Mouse (Mus musculus) embryonic facial prominence, embryonic 13.5 days (tissue): ENCODE results near the gene Tns3. TPM values are rescaled to one million over a fixed set of nuclear protein-coding genes. Genes with fewer than 3 reads are reported as not detected.

ENCODE experiments used
- ATAC-seq: fragments of 200-750 bp; cut with Nextera tagmentation; 2 replicates; pipeline ENCODE4 v1.8.0; 2017; ENCODE audit warnings: low read depth; ENCODE audit not compliant: insufficient number of reproducible peaks, insufficient read depth, low FRiP score, low TSS enrichment
- H3K27ac ChIP-seq: fragments of 300-500 bp; sonication (generic); 2 replicates; pipeline ENCODE4 v1.5.1; 2015; ENCODE audit warnings: moderate library complexity, mild to moderate bottlenecking, inconsistent platforms
- H3K27me3 ChIP-seq: fragments of 300-500 bp; sonication (generic); 2 replicates; pipeline ENCODE4 v1.6.1; 2015; ENCODE audit warnings: mild to moderate bottlenecking, inconsistent platforms
- H3K36me3 ChIP-seq: fragments of 300-500 bp; sonication (generic); 2 replicates; pipeline ENCODE4 v1.6.1; 2015; ENCODE audit warnings: mild to moderate bottlenecking, inconsistent platforms
- H3K4me1 ChIP-seq: fragments of 300-500 bp; sonication (generic); 2 replicates; pipeline ENCODE4 v1.6.1; 2015; ENCODE audit warnings: inconsistent platforms
- H3K4me2 ChIP-seq: fragments of 300-500 bp; sonication (generic); 2 replicates; pipeline ENCODE4 v1.6.1; 2015; ENCODE audit warnings: moderate library complexity, mild to moderate bottlenecking, inconsistent platforms
- H3K4me3 ChIP-seq: fragments of 300-500 bp; sonication (generic); 2 replicates; pipeline ENCODE4 v1.5.1; 2015; ENCODE audit warnings: mild to moderate bottlenecking, inconsistent platforms
- H3K9ac ChIP-seq: fragments of 300-500 bp; sonication (generic); 2 replicates; pipeline ENCODE4 v1.6.1; 2015; ENCODE audit warnings: mild to moderate bottlenecking, inconsistent platforms
- H3K9me3 ChIP-seq: fragments of 300-500 bp; sonication (generic); 2 replicates; pipeline ENCODE4 v1.6.1; 2016; ENCODE audit warnings: inconsistent platforms
- WGBS: fragments of 180-500 bp; shearing (Covaris S2); methylation state at CpG from one replicate; pipeline ENCODE4 v1.1.7; 2015; ENCODE audit warnings: mixed read lengths; 5-methylcytosine and 5-hydroxymethylcytosine counted together
- polyA plus RNA-seq: library from polyadenylated mRNA; unstranded; fragments of >200 nt; fragmentation: Nextera tagmentation; extraction: Ambion mirVana; gene quantifications from 2 replicates; pipeline ENCODE4 v1.2.1, GENCODE M21; 2015

The Tns3 gene
- polyA plus RNA-seq, 1 experiment from 2014 or later = 35.0 TPM

- H3K9ac ChIP-seq = no peak overlapping the region
- H3K4me2 ChIP-seq = no peak overlapping the region
- WGBS = 34% methylated on average over 10 of the region's 10 CpGs
- no peak overlapping the region for H3K4me3 ChIP-seq
- no peaks in the 10 kb centered on the region for H3K36me3 ChIP-seq
- 0 out of 2 replicates have a peak overlapping the region, but pooled peaks have one; percentile 45 for H3K27ac ChIP-seq
- H3K9me3 ChIP-seq = no peaks in the 10 kb centered on the region
- no peaks in the 10 kb centered on the region for H3K27me3 ChIP-seq
- peak; percentile 71 for ATAC-seq
- peaks cover 37% of the 10 kb centered on the region for H3K4me1 ChIP-seq
Measured at GRCm38 (mm10) chr11:8641634-8642277, 22.6 kb downstream of the Tns3 start.

- 92% methylated on average over 16 of the region's 16 CpGs for WGBS
- no peak for ATAC-seq
- no peaks in the 10 kb centered on the region for H3K27me3 ChIP-seq
- no peak overlapping the region for H3K9ac ChIP-seq
- H3K4me2 ChIP-seq = no peak overlapping the region
- no peaks in the 10 kb centered on the region for H3K9me3 ChIP-seq
- no peaks in the 10 kb centered on the region for H3K36me3 ChIP-seq
- peak overlapping the region; percentile 28; the same call in 1 of the 2 replicates for H3K27ac ChIP-seq
- H3K4me3 ChIP-seq = no peak overlapping the region
- peaks cover 37% of the 10 kb centered on the region for H3K4me1 ChIP-seq
Measured at GRCm38 (mm10) chr11:8639726-8640125, 24.6 kb downstream of the Tns3 start.

- Histone ChIP-seq H3K27ac (0 out of 2 replicates have a peak overlapping the region, but pooled peaks have one; percentile 28), H3K36me3 (no peaks in the 10 kb centered on the region), H3K4me1 (peaks cover 42% of the 10 kb centered on the region), H3K4me2 (no peak overlapping the region), H3K9me3 (no peaks in the 10 kb centered on the region), H3K27me3 (no peaks in the 10 kb centered on the region), H3K9ac (no peak overlapping the region), H3K4me3 (no peak overlapping the region)
- ATAC-seq = no peak
- 89% methylated on average over 6 of the region's 6 CpGs for WGBS
Measured at GRCm38 (mm10) chr11:8639007-8639718, 25.2 kb downstream of the Tns3 start.

- Histone ChIP-seq H3K9me3 (no peaks in the 10 kb centered on the region), H3K4me2 (no peak overlapping the region), H3K27ac (no peak overlapping the region), H3K36me3 (no peaks in the 10 kb centered on the region), H3K4me3 (no peak overlapping the region), H3K4me1 (peaks cover 43% of the 10 kb centered on the region), H3K27me3 (no peaks in the 10 kb centered on the region), H3K9ac (no peak overlapping the region)
- no peak for ATAC-seq
- WGBS = 83% methylated on average over 10 of the region's 10 CpGs
Measured at GRCm38 (mm10) chr11:8637469-8638447, 26.6 kb downstream of the Tns3 start.

GRCm38 (mm10) chr11:8636680-8637079 lies 27.7 kb downstream of the Tns3 start:
- ATAC-seq = no peak
- H3K36me3 ChIP-seq = no peaks in the 10 kb centered on the region
- H3K27ac ChIP-seq = no peak overlapping the region
- H3K4me1 ChIP-seq = peaks cover 35% of the 10 kb centered on the region
- 84% methylated on average over 1 of the region's 1 CpGs for WGBS
- H3K9ac ChIP-seq = no peak overlapping the region
- H3K4me2 ChIP-seq = no peak overlapping the region
- no peaks in the 10 kb centered on the region for H3K27me3 ChIP-seq
- no peak overlapping the region for H3K4me3 ChIP-seq
- H3K9me3 ChIP-seq = no peaks in the 10 kb centered on the region

GRCm38 (mm10) chr11:8635778-8636177 lies 28.6 kb downstream of the Tns3 start:
- ATAC-seq = no peak
- Histone ChIP-seq H3K27ac (no peak overlapping the region), H3K9me3 (no peaks in the 10 kb centered on the region), H3K27me3 (no peaks in the 10 kb centered on the region), H3K4me3 (no peak overlapping the region), H3K4me2 (no peak overlapping the region), H3K4me1 (peaks cover 26% of the 10 kb centered on the region), H3K36me3 (no peaks in the 10 kb centered on the region), H3K9ac (no peak overlapping the region)
- 76% methylated on average over 3 of the region's 3 CpGs for WGBS

GRCm38 (mm10) chr11:8634728-8635410 lies 29.5 kb downstream of the Tns3 start:
- Histone ChIP-seq H3K9ac (no peak overlapping the region), H3K9me3 (no peaks in the 10 kb centered on the region), H3K27ac (no peak overlapping the region), H3K36me3 (no peaks in the 10 kb centered on the region), H3K4me1 (peaks cover 20% of the 10 kb centered on the region), H3K27me3 (no peaks in the 10 kb centered on the region), H3K4me3 (no peak overlapping the region), H3K4me2 (no peak overlapping the region)
- no peak for ATAC-seq
- WGBS = 75% methylated on average over 7 of the region's 7 CpGs

GRCm38 (mm10) chr11:8632163-8632562 lies 32.2 kb downstream of the Tns3 start:
- Histone ChIP-seq H3K27me3 (no peaks in the 10 kb centered on the region), H3K4me3 (no peak overlapping the region), H3K9me3 (no peaks in the 10 kb centered on the region), H3K4me2 (no peak overlapping the region), H3K9ac (no peak overlapping the region), H3K4me1 (peaks cover 20% of the 10 kb centered on the region; the same call in 1 of the 2 replicates), H3K36me3 (peaks cover 4% of the 10 kb centered on the region; the same call in 1 of the 2 replicates), H3K27ac (no peak overlapping the region)
- WGBS = 78% methylated on average over 5 of the region's 5 CpGs
- no peak for ATAC-seq

- ATAC-seq = no peak
- H3K4me1 ChIP-seq = peaks cover 42% of the 10 kb centered on the region
- no peak overlapping the region for H3K4me3 ChIP-seq
- H3K9me3 ChIP-seq = no peaks in the 10 kb centered on the region
- H3K9ac ChIP-seq = no peak overlapping the region
- H3K27ac ChIP-seq = no peak overlapping the region
- no peak overlapping the region for H3K4me2 ChIP-seq
- 73% methylated on average over 8 of the region's 8 CpGs for WGBS
- H3K36me3 ChIP-seq = peaks cover 4% of the 10 kb centered on the region; the same call in 1 of the 2 replicates
- no peaks in the 10 kb centered on the region for H3K27me3 ChIP-seq
Measured at GRCm38 (mm10) chr11:8629862-8630390, 34.4 kb downstream of the Tns3 start.

GRCm38 (mm10) chr11:8629326-8629725 lies 35.0 kb downstream of the Tns3 start:
- H3K27ac ChIP-seq = no peak overlapping the region
- WGBS = 90% methylated on average over 5 of the region's 5 CpGs
- no peaks in the 10 kb centered on the region for H3K27me3 ChIP-seq
- H3K36me3 ChIP-seq = peaks cover 4% of the 10 kb centered on the region; the same call in 1 of the 2 replicates
- peaks cover 41% of the 10 kb centered on the region for H3K4me1 ChIP-seq
- H3K4me2 ChIP-seq = no peak overlapping the region
- no peak overlapping the region for H3K9ac ChIP-seq
- no peak for ATAC-seq
- H3K4me3 ChIP-seq = no peak overlapping the region
- no peaks in the 10 kb centered on the region for H3K9me3 ChIP-seq
